Mouse (Mus musculus): ENCODE data around the gene Mical1.

GRCm38 (mm10) chr10:41529972-41530371, 53.9 kb downstream of the Mical1 start:
- TF ChIP-seq CTCF (IDR thresholded peaks at IDR 0.05; ENCODE audit: low read depth) (no peak), EP300 (IDR thresholded peaks at IDR 0.05; ENCODE audit: low read depth) (no peak)
